11 mouse cellular contexts compared by ENCODE assay signal in the genomic region with DNA sequence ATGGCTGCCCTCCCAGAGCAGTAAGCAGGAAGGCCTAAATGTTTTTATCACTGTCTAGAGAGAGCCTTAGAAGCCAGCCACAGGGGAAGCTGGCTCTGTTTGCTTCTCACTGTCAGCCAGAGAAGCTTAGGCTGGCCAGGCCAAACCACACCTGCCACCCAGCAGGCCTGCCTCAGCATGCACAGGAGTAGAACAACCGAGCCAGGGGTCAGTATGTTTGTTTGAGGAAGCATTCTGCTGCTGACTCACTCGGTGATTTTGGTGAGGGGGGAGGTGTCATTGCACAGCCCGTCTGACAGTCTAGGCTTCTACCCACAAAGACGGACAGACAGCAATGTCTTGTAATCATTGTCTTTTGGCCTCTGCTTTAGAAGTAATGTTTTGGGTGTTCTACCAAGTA. TPM values are rescaled to one million over a fixed set of nuclear protein-coding genes. Genes with fewer than 3 reads are reported as not detected.
DNase-seq lines count a peak whose midpoint lies in the region; ATAC-seq lines count a peak whose summit lies in the region.
"Had no signal": no experiment of that assay in that cellular context is flagged by ENCODE, and none has a peak within 500 bp of the region (broad histone marks: within the 10 kb centered on the region; RNA-seq: fewer than 3 reads in every experiment).

No protein-coding gene starts in this region.

- H3K4me2 ChIP-seq in midbrain, embryonic 13.5 days (replicated peaks) = no peak overlapping the region

- no peaks in the 10 kb centered on the region for H3K4me1 ChIP-seq in midbrain, embryonic 13.5 days (replicated peaks)

- H3K27ac ChIP-seq in midbrain, embryonic 13.5 days = no peak overlapping the region
- H3K27ac ChIP-seq: macrophage had no signal

- no peak overlapping the region for H3K9ac ChIP-seq in midbrain, embryonic 13.5 days (replicated peaks)

- H3K4me3 ChIP-seq in midbrain, embryonic 13.5 days (replicated peaks) = no peak overlapping the region

- WGBS in midbrain, embryonic 13.5 days = 54% methylated on average over 4 of the region's 4 CpGs

- no peaks in the 10 kb centered on the region for H3K36me3 ChIP-seq in midbrain, embryonic 13.5 days

- ATAC-seq in megakaryocyte, adult 5-6 weeks (ENCODE audit: poor library complexity, severe bottlenecking) = peak; percentile 67
- ATAC-seq in midbrain, embryonic 13.5 days = no peak

- no peaks in the 10 kb centered on the region for H3K9me3 ChIP-seq in midbrain, embryonic 13.5 days

- peak; percentile 80 for DNase-seq in A20 (ENCODE audit: low read depth, low spot score)
- peak; percentile 76 for DNase-seq in brain, adult 2 months (ENCODE audit: low read depth, low spot score)
- peak; percentile 9 for DNase-seq in embryo, embryonic 11 days
- no peak for DNase-seq in adrenal gland, postnatal 14 days
- DNase-seq in layer of hippocampus, adult 9-11 months = no peak
- DNase-seq in B cell, adult 2 months = no peak
- DNase-seq: kidney, adult 11 months; thymus, postnatal 4 days had no signal

- H3K27me3 ChIP-seq in midbrain, embryonic 13.5 days = no peaks in the 10 kb centered on the region

RNA-seq across cellular contexts. Expression of gene Tmem158, which starts 25.1 kb away (rescaled TPM):
- total RNA-seq in megakaryocyte, adult 5-6 weeks (2015) = 0.22 TPM in 1 of 2 replicates, not detected in the other
- not detected in 2 replicates for total RNA-seq in megakaryocyte, adult 5-6 weeks (2017)
- total RNA-seq in adrenal gland, postnatal 14 days (2021) = 12.9 and 16.1 TPM in 2 replicates
- polyA plus RNA-seq in midbrain, embryonic 13.5 days (2015; fragmentation: Nextera tagmentation; extraction: Ambion mirVana) = 14.0 and 17.0 TPM in 2 replicates

Comparison
In these comparisons a context has a peak if more than half of its experiments do, and no peak if none do; other contexts are left out.
1. DNase-seq: peak in A20 (single experiment), brain, adult 2 months (single experiment) and embryo, embryonic 11 days (single experiment); none in adrenal gland, postnatal 14 days (single experiment), layer of hippocampus, adult 9-11 months (single experiment) and B cell, adult 2 months (0 of 2).
2. RNA of gene Tmem158, which starts 25.1 kb away (total RNA-seq): 12.9 to 16.1 TPM in adrenal gland, postnatal 14 days; 0.22 TPM in megakaryocyte, adult 5-6 weeks; every median in the first group is over 10 times any median in the second.